7 mouse cellular contexts compared by ENCODE assay signal in the genomic region with DNA sequence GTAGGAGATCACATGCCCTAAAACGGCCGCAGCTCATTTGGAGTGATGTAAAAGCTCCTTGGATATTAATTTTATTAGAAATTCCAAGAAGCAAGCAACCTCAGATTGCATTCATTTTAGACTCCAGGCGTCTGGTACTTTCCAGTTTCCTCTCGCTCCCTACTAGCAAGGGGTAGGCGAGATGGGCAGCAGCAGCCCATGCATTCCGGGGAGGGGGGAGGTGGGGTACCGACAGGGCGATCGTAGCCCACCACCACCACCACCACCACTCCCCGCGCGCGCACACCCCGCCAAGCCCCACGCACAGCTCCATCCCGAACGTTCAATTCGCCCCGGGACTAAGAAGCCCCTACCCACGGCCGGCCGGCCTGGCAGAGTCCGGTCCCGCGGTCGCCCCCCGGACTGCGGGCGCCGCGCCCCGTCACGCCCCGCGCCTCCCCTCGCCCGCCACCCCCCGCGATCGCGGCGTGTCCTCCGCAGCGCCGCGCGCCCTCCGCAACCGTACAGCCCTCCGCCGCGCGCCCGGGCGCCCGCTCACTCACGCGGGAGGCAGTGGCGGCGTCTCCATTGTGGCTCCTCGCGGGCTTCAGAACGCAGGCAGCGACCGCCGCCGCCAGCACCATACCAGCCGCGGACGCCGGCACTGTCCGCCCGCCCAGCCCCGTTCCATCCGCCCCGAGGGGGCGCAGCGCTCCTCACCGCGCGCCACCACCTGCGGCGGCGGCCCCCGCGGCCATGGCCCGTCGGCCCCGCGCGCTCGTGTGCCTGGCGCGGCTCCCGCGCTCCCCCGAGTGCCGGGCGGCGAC. TPM values are rescaled to one million over a fixed set of nuclear protein-coding genes. Genes with fewer than 3 reads are reported as not detected.
DNase-seq lines count a peak whose midpoint lies in the region; ATAC-seq and TF ChIP-seq lines count a peak whose summit lies in the region.

No protein-coding gene starts in this region.

- H3K9me3 ChIP-seq in lung, postnatal 0 days (ENCODE audit: low read length) = no peaks in the 10 kb centered on the region
- H3K9me3 ChIP-seq in embryonic facial prominence, embryonic 14.5 days (ENCODE audit: control insufficient read depth, low read length) = no peaks in the 10 kb centered on the region
- no peaks in the 10 kb centered on the region for H3K9me3 ChIP-seq in midbrain, embryonic 14.5 days (ENCODE audit: control insufficient read depth, low read length)

- H3K27me3 ChIP-seq in lung, postnatal 0 days (replicated peaks; ENCODE audit: insufficient read depth, low read length) = no peaks in the 10 kb centered on the region
- no peaks in the 10 kb centered on the region for H3K27me3 ChIP-seq in embryonic facial prominence, embryonic 14.5 days (replicated peaks; ENCODE audit: control insufficient read depth, insufficient read depth, low read length)
- no peaks in the 10 kb centered on the region for H3K27me3 ChIP-seq in midbrain, embryonic 14.5 days (ENCODE audit: control insufficient read depth, insufficient read depth, low read length)

- WGBS in lung, postnatal 0 days = 1% methylated on average over 33 of the region's 100 CpGs
- 2% methylated on average over 8 of the region's 100 CpGs for WGBS in embryonic facial prominence, embryonic 14.5 days
- WGBS in midbrain, embryonic 14.5 days = under 1% methylated on average over 98 of the region's 100 CpGs

- no peak for TF ChIP-seq POLR2A in bone marrow macrophage, adult 2 months (IDR thresholded peaks at IDR 0.05; ENCODE audit: borderline replicate concordance, low read depth, low read length)

- no peaks in the 10 kb centered on the region for H3K36me3 ChIP-seq in lung, postnatal 0 days (ENCODE audit: insufficient read depth, low read length)
- no peaks in the 10 kb centered on the region for H3K36me3 ChIP-seq in embryonic facial prominence, embryonic 14.5 days (ENCODE audit: control insufficient read depth, insufficient read depth, low read length)
- H3K36me3 ChIP-seq in midbrain, embryonic 14.5 days (ENCODE audit: control insufficient read depth, insufficient read depth, low read length) = no peaks in the 10 kb centered on the region

- TF ChIP-seq CTCF in lung, postnatal 0 days (IDR thresholded peaks at IDR 0.05) = peak; percentile 38
- no peak for TF ChIP-seq CTCF in bone marrow macrophage, adult 2 months (IDR thresholded peaks at IDR 0.05; ENCODE audit: low read depth, low read length)

- peak overlapping the region; percentile 90 for H3K4me3 ChIP-seq in lung, postnatal 0 days (ENCODE audit: low read depth, low read length)
- peak overlapping the region; percentile 91 for H3K4me3 ChIP-seq in bone marrow macrophage, adult 2 months (ENCODE audit: insufficient read depth, low read length)
- H3K4me3 ChIP-seq in embryonic facial prominence, embryonic 14.5 days (ENCODE audit: low read depth, low read length) = peak overlapping the region; percentile 88
- peak overlapping the region; percentile 85 for H3K4me3 ChIP-seq in midbrain, embryonic 14.5 days (replicated peaks; ENCODE audit: low read depth, low read length)

- no peaks in the 10 kb centered on the region for H3K4me1 ChIP-seq in lung, postnatal 0 days (ENCODE audit: insufficient read depth, low read depth, low read length)
- peaks cover 25% of the 10 kb centered on the region for H3K4me1 ChIP-seq in bone marrow macrophage, adult 2 months (ENCODE audit: control insufficient read depth, insufficient read depth, low read length)
- peaks cover 15% of the 10 kb centered on the region for H3K4me1 ChIP-seq in embryonic facial prominence, embryonic 14.5 days (ENCODE audit: control insufficient read depth, insufficient read depth, low read length)
- H3K4me1 ChIP-seq in midbrain, embryonic 14.5 days (ENCODE audit: control insufficient read depth, insufficient read depth, low read length) = peaks cover 19% of the 10 kb centered on the region

- peak; percentile 81 for ATAC-seq in lung, postnatal 0 days
- ATAC-seq in embryonic facial prominence, embryonic 14.5 days (ENCODE audit: low read depth) = peak; percentile 84
- ATAC-seq in inflammation-experienced regulatory T-cells, adult 6 months = peak; percentile 7
- peak; percentile 82 for ATAC-seq in midbrain, embryonic 14.5 days (ENCODE audit: low FRiP score, low TSS enrichment)

- DNase-seq in lung, postnatal 0 days (ENCODE audit: low spot score) = no peak
- DNase-seq in lung, postnatal 4 days = no peak
- DNase-seq in embryonic facial prominence, embryonic 14.5 days (ENCODE audit: low spot score) = peak; percentile 42
- DNase-seq in midbrain, embryonic 14.5 days = peak; percentile 64
- peak; percentile 76 for DNase-seq in thymus, postnatal 4 days

- peak overlapping the region; percentile 92 for H3K4me2 ChIP-seq in lung, postnatal 0 days (replicated peaks; ENCODE audit: low read depth, low read length)
- H3K4me2 ChIP-seq in embryonic facial prominence, embryonic 14.5 days (ENCODE audit: low read depth, low read length) = peak overlapping the region; percentile 94
- peak overlapping the region; percentile 79 for H3K4me2 ChIP-seq in midbrain, embryonic 14.5 days (ENCODE audit: low read length)

- peak overlapping the region; percentile 82 for H3K27ac ChIP-seq in lung, postnatal 0 days (ENCODE audit: low read length)
- no peak overlapping the region for H3K27ac ChIP-seq in bone marrow macrophage, adult 2 months (ENCODE audit: insufficient read depth, low read depth, low read length)
- H3K27ac ChIP-seq in embryonic facial prominence, embryonic 14.5 days (replicated peaks; ENCODE audit: low read depth, low read length) = peak overlapping the region; percentile 58
- H3K27ac ChIP-seq in midbrain, embryonic 14.5 days (replicated peaks; ENCODE audit: low read depth, low read length) = peak overlapping the region; percentile 94

- no peak for TF ChIP-seq EP300 in lung, postnatal 0 days (IDR thresholded peaks at IDR 0.05)

- peak overlapping the region; percentile 78 for H3K9ac ChIP-seq in lung, postnatal 0 days (replicated peaks; ENCODE audit: low read depth)
- H3K9ac ChIP-seq in embryonic facial prominence, embryonic 14.5 days (ENCODE audit: low read depth, low read length) = peak overlapping the region; percentile 80
- H3K9ac ChIP-seq in midbrain, embryonic 14.5 days (replicated peaks; ENCODE audit: low read length) = peak overlapping the region; percentile 90

RNA-seq across cellular contexts. Expression of gene Klhl2, which starts 0.5 kb away (rescaled TPM):
- polyA plus RNA-seq in lung, postnatal 0 days (2015; fragmentation: Nextera tagmentation; extraction: Ambion mirVana) = 12.6 and 14.0 TPM in 2 replicates
- 11.5 and 12.0 TPM in 2 replicates for polyA plus RNA-seq in bone marrow macrophage, adult 2 months (2012; ENCODE audit: insufficient read depth, insufficient read length, missing spikeins)
- 10.4 and 13.2 TPM in 2 replicates for polyA plus RNA-seq in embryonic facial prominence, embryonic 14.5 days (2014; fragmentation: Nextera tagmentation; extraction: Ambion mirVana)
- 1 to 10 TPM; 4.5 to 7.6 (median 6.8) TPM for polyA plus RNA-seq in inflammation-experienced regulatory T-cells, adult 6 months (2017; shearing (Covaris generic))
- polyA plus RNA-seq in midbrain, embryonic 14.5 days (2014; fragmentation: Nextera tagmentation; extraction: Ambion mirVana) = 29.3 and 32.4 TPM in 2 replicates

Comparison
In these comparisons a context has a peak if more than half of its experiments do, and no peak if none do; other contexts are left out.
1. ATAC-seq: peak in every context shown above with its lines; median percentile 84 in embryonic facial prominence, embryonic 14.5 days; 82 in midbrain, embryonic 14.5 days; 81 in lung, postnatal 0 days; 7 in inflammation-experienced regulatory T-cells, adult 6 months.
2. DNase-seq: peak in embryonic facial prominence, embryonic 14.5 days (single experiment), midbrain, embryonic 14.5 days (single experiment) and thymus, postnatal 4 days (single experiment); none in lung, postnatal 0 days (single experiment) and lung, postnatal 4 days (0 of 2).
3. Peak in every context shown above with its lines, with median percentiles within 50 percentile points of each other: H3K4me2 ChIP-seq, H3K4me3 ChIP-seq and H3K9ac ChIP-seq.